Mouse (Mus musculus) heart, embryonic 11.5 days (tissue): ENCODE data around the gene Wdr6. TPM values are rescaled to one million over a fixed set of nuclear protein-coding genes. Genes with fewer than 3 reads are reported as not detected.
"Not testable (repeated sequence)": the region's sequence is repeated elsewhere in the genome, so short reads cannot be mapped to it uniquely, and the experiment has no call there.

Experiments
- ATAC-seq: fragments of 200-750 bp; cut with Nextera tagmentation; replicated peaks from 2 replicates; pipeline ENCODE4 v1.8.0; 2017; ENCODE audit warnings: moderate library complexity; ENCODE audit not compliant: insufficient number of reproducible peaks, low FRiP score, low TSS enrichment
- H3K27ac ChIP-seq: fragments of 300-500 bp; sonication (generic); 2 replicates; pipeline ENCODE4 v1.5.1; 2014; ENCODE audit warnings: mild to moderate bottlenecking, low read depth, low read length
- H3K27me3 ChIP-seq: fragments of 300-500 bp; sonication (generic); 2 replicates; pipeline ENCODE4 v1.6.1; 2014; ENCODE audit warnings: mild to moderate bottlenecking, low read length, mixed read lengths; ENCODE audit not compliant: control insufficient read depth, insufficient read depth
- H3K36me3 ChIP-seq: fragments of 300-500 bp; sonication (generic); 2 replicates; pipeline ENCODE4 v1.6.1; 2014; ENCODE audit warnings: mild to moderate bottlenecking, low read length, moderate library complexity, mixed read lengths; ENCODE audit not compliant: control insufficient read depth, insufficient read depth
- H3K4me1 ChIP-seq: fragments of 300-500 bp; sonication (generic); 2 replicates; pipeline ENCODE4 v1.6.1; 2014; ENCODE audit warnings: low read length; ENCODE audit not compliant: control insufficient read depth, insufficient read depth
- H3K4me2 ChIP-seq: fragments of 300-500 bp; sonication (generic); 2 replicates; pipeline ENCODE4 v1.6.1; 2014; ENCODE audit warnings: mild to moderate bottlenecking, moderate library complexity
- H3K4me3 ChIP-seq: fragments of 300-500 bp; sonication (generic); 2 replicates; pipeline ENCODE4 v1.5.1; 2014; ENCODE audit warnings: low read depth, low read length
- H3K9ac ChIP-seq: fragments of 300-500 bp; sonication (generic); 2 replicates; pipeline ENCODE4 v1.6.1; 2014; ENCODE audit warnings: mild to moderate bottlenecking, low read depth, low read length, moderate library complexity
- H3K9me3 ChIP-seq: fragments of 300-500 bp; sonication (generic); replicated peaks from 2 replicates; pipeline ENCODE4 v1.6.1; 2016; ENCODE audit warnings: low read length; ENCODE audit not compliant: control insufficient read depth
- WGBS: fragments of 180-500 bp; shearing (Covaris S2); extraction: QIAGEN DNeasy Blood & Tissue Kit; methylation state at CpG from one replicate; pipeline ENCODE4 v1.1.7; 2014; ENCODE audit not compliant: insufficient replicate concordance; 5-methylcytosine and 5-hydroxymethylcytosine counted together
- polyA plus RNA-seq: library from polyadenylated mRNA; unstranded; fragments of >200 nt; fragmentation: Nextera tagmentation; extraction: Ambion mirVana; gene quantifications from 2 replicates; pipeline ENCODE4 v1.2.1, GENCODE M21; 2014

The Wdr6 gene
- 48.6 and 60.8 TPM in 2 replicates for polyA plus RNA-seq

- Histone ChIP-seq H3K4me3 (peak within 1 kb of the TSS; percentile 90), H3K4me1 (peaks cover 43% of the 10 kb centered on the region), H3K9ac (peak within 1 kb of the TSS; percentile 89), H3K27me3 (no peaks in the 10 kb centered on the region), H3K9me3 (no peaks in the 10 kb centered on the region), H3K27ac (peak within 1 kb of the TSS; percentile 92), H3K36me3 (peaks cover 11% of the 10 kb centered on the region), H3K4me2 (peak within 1 kb of the TSS; percentile 85)
- ATAC-seq = peak; percentile 95
- 7% methylated on average over 49 of the region's 51 CpGs for WGBS
Measured at GRCm38 (mm10) chr9:108578545-108579343, at the start of gene Wdr6. TSS of gene Wdr6 (minus strand) at chr9:108578739.

GRCm38 (mm10) chr9:108628141-108628540 is 49.6 kb upstream of the Wdr6 start:
- no peak for ATAC-seq
- no peak overlapping the region for H3K27ac ChIP-seq
- WGBS = 61% methylated on average over 4 of the region's 4 CpGs
- H3K9me3 ChIP-seq = no peaks in the 10 kb centered on the region
- no peak overlapping the region for H3K4me3 ChIP-seq
- peaks cover 14% of the 10 kb centered on the region; the same call in 1 of the 2 replicates for H3K4me1 ChIP-seq
- H3K36me3 ChIP-seq = 0 out of 2 replicates have a peak, but pooled peaks cover under 1% of the 10 kb centered on the region
- no peaks in the 10 kb centered on the region for H3K27me3 ChIP-seq
- H3K9ac ChIP-seq = no peak overlapping the region
- no peak overlapping the region for H3K4me2 ChIP-seq

- Histone ChIP-seq H3K4me2 (0 out of 2 replicates have a peak overlapping the region, but pooled peaks have one; percentile 4), H3K27ac (peak overlapping the region; percentile 41), H3K9me3 (no peaks in the 10 kb centered on the region), H3K4me3 (no peak overlapping the region), H3K4me1 (0 out of 2 replicates have a peak, but pooled peaks cover 11% of the 10 kb centered on the region), H3K27me3 (no peaks in the 10 kb centered on the region), H3K36me3 (no peaks in the 10 kb centered on the region; the same call in 1 of the 2 replicates), H3K9ac (no peak overlapping the region)
- ATAC-seq = peak; percentile 83
- WGBS = 52% methylated on average over 2 of the region's 2 CpGs
Measured at GRCm38 (mm10) chr9:108626498-108626897, 48.0 kb upstream of the Wdr6 start.

- H3K4me2 ChIP-seq = no peak overlapping the region
- no peaks in the 10 kb centered on the region for H3K9me3 ChIP-seq
- H3K4me3 ChIP-seq = no peak overlapping the region
- H3K27me3 ChIP-seq = no peaks in the 10 kb centered on the region
- no peak for ATAC-seq
- WGBS = 100% methylated on average over 1 of the region's 1 CpGs
- H3K4me1 ChIP-seq = no peaks in the 10 kb centered on the region
- H3K27ac ChIP-seq = no peak overlapping the region
- no peak overlapping the region for H3K9ac ChIP-seq
- H3K36me3 ChIP-seq = peaks cover 14% of the 10 kb centered on the region
Measured at GRCm38 (mm10) chr9:108617301-108617700, 38.8 kb upstream of the Wdr6 start.

- no peak overlapping the region for H3K27ac ChIP-seq
- 0 out of 2 replicates have a peak, but pooled peaks cover 3% of the 10 kb centered on the region for H3K4me1 ChIP-seq
- H3K27me3 ChIP-seq = no peaks in the 10 kb centered on the region
- no peaks in the 10 kb centered on the region for H3K9me3 ChIP-seq
- H3K4me2 ChIP-seq = no peak overlapping the region
- no peak overlapping the region for H3K9ac ChIP-seq
- WGBS = 92% methylated on average over 10 of the region's 10 CpGs
- peaks cover 35% of the 10 kb centered on the region for H3K36me3 ChIP-seq
- no peak overlapping the region for H3K4me3 ChIP-seq
- ATAC-seq = no peak
Measured at GRCm38 (mm10) chr9:108611488-108611887, 32.9 kb upstream of the Wdr6 start.

GRCm38 (mm10) chr9:108608889-108609288 is 30.4 kb upstream of the Wdr6 start:
- no peak overlapping the region for H3K27ac ChIP-seq
- 0 out of 2 replicates have a peak, but pooled peaks cover 3% of the 10 kb centered on the region for H3K4me1 ChIP-seq
- H3K4me2 ChIP-seq = no peak overlapping the region
- ATAC-seq = no peak
- peaks cover 47% of the 10 kb centered on the region for H3K36me3 ChIP-seq
- WGBS = 83% methylated on average over 4 of the region's 4 CpGs
- H3K27me3 ChIP-seq = no peaks in the 10 kb centered on the region
- H3K9me3 ChIP-seq = no peaks in the 10 kb centered on the region
- no peak overlapping the region for H3K4me3 ChIP-seq
- no peak overlapping the region for H3K9ac ChIP-seq

- H3K27me3 ChIP-seq, ATAC-seq, H3K4me3 ChIP-seq, H3K9me3 ChIP-seq, H3K4me2 ChIP-seq, H3K4me1 ChIP-seq, H3K27ac ChIP-seq, H3K9ac ChIP-seq: not testable (repeated sequence)
- WGBS = 85% methylated on average over 5 of the region's 5 CpGs
- peaks cover 53% of the 10 kb centered on the region for H3K36me3 ChIP-seq
Measured at GRCm38 (mm10) chr9:108607929-108608328, 29.4 kb upstream of the Wdr6 start.

- WGBS = 72% methylated on average over 4 of the region's 4 CpGs
Measured at GRCm38 (mm10) chr9:108601986-108602385, 23.4 kb upstream of the Wdr6 start.

More at GRCm38 (mm10) chr9:108601986-108602385, 23.4 kb upstream of the Wdr6 start:
- Histone ChIP-seq H3K36me3 (peaks cover 21% of the 10 kb centered on the region), H3K4me3 (no peak overlapping the region), H3K4me1 (peaks cover 2% of the 10 kb centered on the region; the same call in 1 of the 2 replicates), H3K9ac (no peak overlapping the region), H3K4me2 (no peak overlapping the region), H3K9me3 (no peaks in the 10 kb centered on the region), H3K27me3 (no peaks in the 10 kb centered on the region), H3K27ac (no peak overlapping the region)
- ATAC-seq = no peak
